Mouse (Mus musculus) lung, postnatal 10 days (tissue): ENCODE measurements at regions not wholly inside any gene's neighbourhood (a gene's known extent, or its start where the extent isn't known, plus 50 kb on each side); places are given as distances from the start of the nearest gene placed in this dataset.

ENCODE experiments used
- DNase-seq: peaks from one replicate; pipeline ENCODE4 v3.0.0; 2021

DNA sequence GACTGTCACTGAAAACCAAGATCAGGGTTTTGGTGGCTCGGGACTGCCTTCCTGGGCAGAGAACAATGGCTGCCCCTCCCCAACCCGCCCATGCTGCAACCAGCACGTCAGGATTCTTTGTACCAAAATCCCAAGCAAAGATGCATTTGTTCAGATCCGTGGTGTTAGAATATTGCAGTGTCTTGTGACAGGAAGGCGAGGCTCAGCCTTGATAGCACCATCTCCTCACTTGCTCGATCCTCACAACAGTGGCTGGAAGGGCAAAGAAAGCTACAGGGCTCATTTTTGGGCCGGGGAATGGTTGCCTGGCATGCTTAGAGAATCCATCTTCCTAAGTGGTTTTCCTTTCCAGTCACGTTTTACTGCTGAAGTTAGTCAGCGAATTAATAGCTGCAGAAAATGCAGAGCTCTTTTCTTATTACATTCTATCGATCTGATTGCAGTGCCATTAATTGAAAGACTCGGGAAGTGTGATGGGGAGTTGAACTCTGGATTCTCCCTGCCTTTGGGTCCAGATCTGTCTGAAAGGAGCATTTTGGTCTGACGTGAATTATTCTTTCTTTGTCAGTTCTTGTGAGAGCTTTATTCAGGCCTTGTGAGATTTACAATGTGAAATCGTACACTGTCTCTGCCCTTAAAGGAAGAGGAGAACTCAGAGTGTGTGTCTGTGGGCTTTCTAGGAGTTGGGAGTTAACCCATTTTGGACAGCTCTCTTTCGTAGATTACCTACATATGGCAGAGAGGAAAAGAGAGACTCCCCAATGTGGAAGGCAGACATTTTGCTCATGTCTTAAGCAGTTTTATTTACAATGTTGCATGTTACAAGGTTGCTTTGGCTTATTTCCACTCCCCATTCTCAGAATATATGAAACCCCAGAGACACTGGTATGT, 213.3 kb upstream of the Ubash3b start:
- no peak for DNase-seq

DNA sequence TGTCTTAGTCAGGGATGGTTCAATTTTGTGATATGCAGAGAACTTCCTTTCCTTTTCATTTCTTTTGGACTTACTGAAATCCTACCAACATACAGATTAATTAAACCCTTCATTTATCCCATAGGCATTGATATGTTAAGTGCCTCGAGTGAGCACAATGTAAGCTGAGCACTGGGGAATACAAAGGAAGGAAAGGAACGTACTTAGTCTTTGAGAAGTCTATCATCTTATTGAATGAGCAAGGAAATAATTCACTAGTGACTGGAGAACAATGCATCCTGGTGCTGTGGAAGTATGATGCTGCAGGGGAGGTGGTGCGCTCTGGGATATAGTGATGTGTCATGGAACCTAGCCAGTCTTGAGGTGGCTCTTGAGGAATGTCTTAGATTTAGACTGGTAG, 204.9 kb upstream of the Ubash3b start:
- no peak for DNase-seq

DNA sequence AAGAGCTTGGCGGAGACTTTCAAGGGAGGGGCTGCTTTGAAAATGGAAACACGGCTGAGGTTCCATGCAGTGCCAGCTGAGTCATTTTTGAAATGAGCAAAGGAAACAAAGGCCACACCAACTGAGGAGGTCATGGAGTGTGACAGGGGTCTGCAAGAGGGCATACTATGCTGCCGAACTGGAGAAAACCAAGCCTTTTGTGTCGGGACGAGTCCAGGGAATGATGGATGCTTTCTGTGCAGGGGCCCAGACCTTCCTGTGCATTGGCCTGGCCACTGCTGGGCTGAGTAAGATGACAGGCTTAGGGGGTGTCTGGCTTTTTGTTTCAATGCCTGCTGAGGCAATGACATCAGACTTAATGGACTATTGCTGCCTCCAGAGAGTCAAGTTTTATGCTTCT, 203.8 kb upstream of the Ubash3b start:
- DNase-seq, result no peak

DNA sequence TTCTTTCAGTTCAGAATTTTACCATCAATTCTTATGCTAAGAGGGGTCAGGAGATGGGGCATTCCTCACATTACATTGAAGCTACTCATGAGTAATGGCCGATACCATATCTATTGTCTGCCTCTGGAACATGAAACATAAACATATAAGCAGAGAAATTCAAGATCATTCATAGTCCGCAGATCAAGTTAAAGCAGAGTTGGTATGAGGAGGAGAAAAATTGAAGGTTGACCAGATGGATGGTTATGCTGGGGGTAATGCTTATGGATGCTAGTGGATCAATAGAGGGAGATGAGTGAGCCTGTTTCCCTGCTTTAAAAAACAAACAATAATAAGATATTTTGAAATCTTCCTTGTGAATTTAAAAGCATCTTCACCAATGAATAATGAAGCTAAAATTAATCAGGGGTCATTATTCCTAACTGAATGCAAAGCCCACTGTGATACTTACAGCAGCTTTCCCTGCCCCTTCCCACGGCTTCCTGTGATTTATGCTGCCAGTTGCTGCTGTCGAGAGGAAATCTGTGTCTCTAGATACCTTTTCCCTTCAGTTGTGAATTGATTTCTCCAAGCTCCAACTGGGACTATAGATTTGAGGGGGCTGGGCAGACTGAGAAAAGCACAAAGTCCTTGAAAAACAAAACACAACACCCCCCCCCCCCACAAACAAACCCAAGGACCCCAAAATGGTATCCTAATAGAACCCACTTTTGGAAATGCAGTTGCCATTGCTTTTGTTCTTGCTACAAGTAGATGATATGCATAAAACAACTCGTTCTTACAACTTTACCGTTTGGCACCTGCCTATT, 203.1 kb upstream of the Ubash3b start:
- DNase-seq, result no peak

DNA sequence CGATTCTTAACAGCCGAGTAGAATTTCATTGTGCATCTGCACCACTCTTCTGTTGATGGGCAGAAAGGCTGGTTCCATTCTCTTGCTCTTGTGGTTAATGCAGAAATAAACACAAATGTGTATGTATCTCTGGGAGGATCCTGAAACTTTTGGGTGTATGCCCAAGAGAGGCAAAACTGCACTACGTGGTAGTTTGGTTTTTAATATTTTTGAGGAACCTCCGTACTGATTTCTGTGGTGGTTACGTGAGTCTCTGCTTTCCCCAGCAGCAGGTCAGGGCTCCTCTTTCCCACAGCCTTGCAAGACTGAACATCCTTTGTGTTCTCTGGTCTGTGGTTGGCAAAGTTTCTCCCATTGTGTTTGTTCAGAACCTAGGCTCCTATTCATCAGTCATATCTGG, 198.9 kb upstream of the Ubash3b start:
- DNase-seq, result peak; percentile 35

DNA sequence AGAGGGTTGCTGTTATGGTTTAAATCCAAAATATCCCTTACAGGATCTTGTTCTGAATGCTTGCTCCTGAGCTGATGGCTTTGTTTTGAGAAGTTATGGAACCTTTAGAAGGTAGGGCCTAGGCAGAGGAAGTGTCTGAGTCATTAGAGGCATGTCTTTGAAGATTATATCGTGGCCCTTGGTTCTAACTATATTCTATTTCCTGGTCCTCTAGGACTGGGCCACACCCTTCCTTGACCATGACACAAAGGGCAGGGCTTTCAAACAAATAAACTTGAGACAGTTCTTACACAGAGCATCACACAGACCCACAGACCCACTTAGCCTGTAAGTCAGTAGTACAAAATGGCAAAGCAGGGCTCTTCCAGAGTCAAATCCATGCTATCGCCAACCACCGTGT, 197.8 kb upstream of the Ubash3b start:
- peak; percentile 26 for DNase-seq

DNA sequence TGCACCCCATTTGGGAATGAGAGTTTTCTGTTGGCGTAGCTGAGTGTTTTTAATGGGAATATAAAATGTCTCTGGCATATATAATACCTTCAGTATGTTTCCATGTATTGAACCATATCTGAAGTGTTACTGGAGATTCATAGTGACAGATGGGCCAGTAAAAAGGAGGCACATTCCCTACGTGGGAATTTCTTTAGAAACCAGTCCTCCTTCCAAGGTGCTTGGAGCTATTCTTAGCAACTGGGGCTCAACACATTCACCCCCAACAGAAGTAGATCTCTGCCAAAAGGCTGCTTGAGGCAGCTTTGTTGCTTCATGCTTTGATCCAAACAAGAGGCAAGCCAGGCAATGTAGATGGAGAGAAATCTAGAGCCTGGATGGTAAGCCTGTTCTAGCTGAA, 183.8 kb upstream of the Ubash3b start:
- no peak for DNase-seq

DNA sequence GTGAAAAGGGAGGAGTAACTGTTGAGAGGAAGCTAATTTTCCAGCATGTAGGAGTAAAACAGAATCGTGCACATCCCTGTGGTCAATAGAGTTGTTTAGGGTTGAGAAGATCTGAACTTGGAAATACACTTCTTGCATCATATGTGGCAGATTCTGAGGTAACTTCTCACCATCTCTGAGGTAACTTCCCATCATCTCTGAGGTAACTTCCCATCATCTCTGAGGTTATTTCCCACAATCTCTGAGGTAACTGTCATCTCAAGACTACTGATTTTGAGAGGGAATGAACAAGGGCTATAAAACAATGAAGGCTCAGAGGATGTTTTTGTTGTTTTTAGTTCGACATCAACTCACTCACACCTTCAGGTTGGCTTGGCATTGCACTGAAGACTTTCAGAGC, 175.9 kb upstream of the Ubash3b start:
- DNase-seq, result no peak

DNA sequence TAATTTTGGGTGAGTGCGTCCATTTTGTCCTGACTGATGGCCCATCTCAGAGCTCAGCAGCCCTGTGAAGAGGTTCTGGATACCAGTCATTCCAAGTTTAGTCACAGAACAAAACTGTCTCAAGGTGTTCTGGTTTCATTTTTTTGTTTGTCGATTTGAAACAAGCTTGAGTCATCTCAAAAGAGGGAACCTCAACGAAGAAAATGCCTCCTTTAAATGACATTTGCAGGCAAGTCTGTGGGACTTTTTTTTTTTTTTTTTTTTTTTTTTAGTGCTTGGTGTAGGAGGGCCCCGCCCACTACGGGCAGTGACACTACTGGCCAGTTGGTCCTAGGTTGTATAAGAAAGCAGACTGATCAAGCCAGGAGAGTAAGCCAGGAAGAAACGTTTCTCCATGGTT, 175.3 kb upstream of the Ubash3b start:
- no peak for DNase-seq

DNA sequence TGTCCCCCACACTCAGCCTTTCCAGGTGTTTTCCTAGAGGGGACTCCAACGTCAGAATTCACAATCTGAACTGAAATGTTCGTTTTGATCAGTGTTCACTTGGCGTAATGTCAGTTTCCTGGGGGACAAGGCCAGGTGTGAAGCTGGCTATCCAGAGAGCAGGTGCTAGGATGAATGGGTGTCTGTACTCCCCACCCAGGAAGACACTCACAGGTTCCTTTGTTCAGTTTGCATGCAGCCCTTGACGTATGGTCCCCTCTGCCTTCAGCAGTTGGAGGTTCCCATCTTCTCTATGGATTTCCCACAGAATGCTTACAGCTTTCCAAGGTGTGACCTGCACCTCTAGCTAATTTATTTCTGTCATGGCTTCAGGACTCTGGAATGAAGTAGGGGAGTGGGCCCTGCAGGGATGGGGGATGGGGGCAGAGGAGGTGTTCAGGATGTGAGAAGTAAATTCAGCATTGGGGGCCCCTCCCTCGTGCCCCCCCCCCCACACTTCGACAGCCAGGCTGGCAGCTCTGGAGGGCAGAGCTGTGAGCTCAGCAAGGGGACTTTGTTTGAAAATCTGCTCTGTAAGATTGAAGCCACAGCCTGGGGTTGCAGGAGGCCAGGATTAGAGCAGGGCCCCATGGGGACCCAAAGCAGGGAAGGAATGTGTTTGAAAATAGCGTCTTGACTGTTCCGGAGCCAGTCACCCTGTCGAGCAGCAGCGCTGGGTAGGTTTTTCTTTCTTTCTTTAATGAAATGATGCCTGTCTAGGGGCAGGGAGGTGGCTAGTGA, 173.2 kb upstream of the Ubash3b start:
- DNase-seq, result no peak

DNA sequence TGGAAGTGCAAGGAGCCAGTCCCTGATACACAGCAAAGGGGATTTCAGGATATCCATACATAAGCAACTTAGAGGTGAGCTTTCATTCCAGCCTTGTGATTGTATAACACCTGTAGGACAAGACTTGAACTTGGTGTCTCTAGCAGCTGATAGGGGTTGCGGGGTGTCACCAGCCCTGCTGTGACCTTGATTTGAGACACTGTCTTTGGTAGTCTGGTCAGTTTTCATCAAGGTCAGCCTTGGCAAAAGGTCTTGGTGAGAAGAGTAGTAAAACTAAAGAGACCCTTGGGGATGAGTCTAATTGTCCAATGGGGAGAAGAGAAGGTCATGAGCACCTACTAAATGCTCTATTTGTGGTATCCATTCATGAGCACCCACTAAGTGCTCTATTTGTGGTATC, 172.0 kb upstream of the Ubash3b start:
- DNase-seq, result no peak

DNA sequence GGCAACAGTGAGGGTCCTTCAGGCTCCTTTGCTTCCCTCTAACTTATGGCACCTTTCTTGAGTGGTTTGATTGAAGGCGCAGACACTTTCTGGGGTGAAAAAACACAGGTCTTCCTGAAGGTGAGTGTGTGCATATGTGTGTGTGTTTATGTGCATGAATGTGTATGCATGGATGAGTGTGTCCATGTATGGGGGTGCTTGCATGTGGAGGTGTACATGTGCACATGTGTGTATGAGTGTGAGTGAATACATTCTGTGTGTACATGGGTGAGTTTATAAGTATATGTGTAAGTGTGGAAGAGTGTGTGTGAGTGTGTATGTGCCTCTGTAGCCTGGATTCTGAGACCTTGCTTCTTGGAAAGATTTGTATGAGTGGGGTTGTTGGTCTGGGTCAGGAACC, 167.5 kb upstream of the Ubash3b start:
- no peak for DNase-seq

DNA sequence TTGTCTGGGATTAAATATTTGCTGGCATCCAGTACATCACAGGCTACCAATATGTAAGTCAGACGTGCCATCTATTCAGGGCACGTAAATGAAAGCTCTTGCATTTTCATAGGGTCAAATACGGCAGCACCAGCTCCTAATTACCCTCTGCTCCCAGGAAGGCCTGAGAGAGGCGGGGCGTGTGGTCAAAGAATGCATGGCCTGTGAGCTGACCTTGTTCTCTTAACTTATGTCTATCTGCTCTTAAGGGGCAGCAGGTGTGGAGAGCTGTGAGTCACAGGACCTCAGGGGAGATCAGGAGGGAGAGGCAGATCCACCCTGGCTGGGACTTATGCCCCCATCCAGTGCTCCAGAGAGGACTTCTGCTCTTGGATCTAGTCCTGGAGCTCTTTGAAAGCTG, 167.0 kb upstream of the Ubash3b start:
- DNase-seq, result no peak

DNA sequence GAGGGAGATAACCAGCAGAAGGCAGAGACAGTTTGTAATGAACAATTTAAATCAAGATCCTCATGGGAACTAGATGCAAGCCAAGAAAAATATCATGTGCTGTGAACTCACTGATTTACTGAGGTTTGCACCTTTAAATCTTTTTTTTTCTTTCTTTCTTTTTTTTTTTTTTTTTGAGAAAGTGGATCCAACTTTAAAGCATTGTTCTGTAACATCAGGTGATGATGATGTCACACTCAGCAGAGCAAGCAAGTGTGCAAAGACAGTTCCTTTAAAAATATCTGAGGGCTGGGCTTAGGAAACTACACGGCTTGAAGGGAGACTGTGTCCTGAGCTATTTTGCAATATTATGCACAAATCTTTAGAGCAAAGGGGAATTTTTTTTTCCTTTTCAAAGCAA, 166.6 kb upstream of the Ubash3b start:
- no peak for DNase-seq

DNA sequence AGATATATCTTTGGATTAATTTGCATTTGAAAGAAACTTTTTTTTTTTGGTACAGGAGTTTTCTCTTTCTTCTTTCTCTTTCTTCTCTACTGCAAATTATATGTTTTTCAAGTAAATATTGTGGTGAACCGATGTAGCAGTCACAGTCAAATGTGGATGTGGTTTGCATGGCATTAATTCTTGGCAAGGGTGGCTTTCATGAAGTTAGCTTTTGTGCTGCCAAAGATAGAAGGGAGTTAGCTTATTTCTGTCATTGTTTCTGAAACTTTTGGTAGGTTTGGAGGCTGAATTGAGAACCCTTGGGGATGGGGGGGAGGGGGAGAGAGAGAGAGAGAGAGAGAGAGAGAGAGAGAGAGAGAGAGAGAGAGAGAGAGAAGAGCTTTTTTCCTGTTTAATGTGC, 166.1 kb upstream of the Ubash3b start:
- no peak for DNase-seq

DNA sequence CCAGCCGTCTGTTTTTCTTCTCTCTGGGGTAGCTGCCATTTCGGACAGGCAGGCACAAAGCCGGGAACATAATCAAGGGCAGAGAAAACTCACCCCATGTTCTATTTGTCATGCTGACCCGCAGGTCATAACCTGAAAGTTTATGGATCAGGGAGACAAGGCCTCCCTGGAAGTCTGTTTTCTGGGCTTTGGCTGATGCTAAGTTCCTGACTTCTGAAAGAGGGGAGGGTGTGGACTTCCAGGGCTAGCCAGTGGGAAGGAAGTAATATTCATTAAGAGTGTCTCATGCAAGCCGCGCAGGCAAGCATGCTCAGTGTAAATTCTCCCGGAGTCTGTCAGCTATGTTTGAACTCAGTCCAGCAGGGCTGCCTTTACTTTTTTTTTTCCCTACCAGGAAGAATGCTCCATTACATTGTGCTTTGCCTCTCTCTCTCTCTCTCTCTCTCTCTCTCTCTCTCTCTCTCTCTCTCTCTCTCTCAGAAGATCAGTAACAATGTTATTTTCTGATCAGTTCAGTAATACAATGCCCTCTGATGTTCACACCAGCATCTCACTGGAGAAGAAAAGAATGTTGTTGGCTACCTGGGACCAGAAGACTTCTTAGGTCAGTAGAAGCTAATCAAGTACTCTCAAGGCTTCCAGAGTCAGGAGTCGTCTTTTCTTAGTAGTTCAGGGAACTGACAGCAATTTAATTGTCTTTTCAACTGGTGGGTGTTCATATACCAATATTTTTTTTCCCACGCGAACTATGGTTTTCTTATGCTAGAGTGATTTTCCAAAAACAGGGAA, 165.5 kb upstream of the Ubash3b start:
- peak; percentile 80 for DNase-seq

DNA sequence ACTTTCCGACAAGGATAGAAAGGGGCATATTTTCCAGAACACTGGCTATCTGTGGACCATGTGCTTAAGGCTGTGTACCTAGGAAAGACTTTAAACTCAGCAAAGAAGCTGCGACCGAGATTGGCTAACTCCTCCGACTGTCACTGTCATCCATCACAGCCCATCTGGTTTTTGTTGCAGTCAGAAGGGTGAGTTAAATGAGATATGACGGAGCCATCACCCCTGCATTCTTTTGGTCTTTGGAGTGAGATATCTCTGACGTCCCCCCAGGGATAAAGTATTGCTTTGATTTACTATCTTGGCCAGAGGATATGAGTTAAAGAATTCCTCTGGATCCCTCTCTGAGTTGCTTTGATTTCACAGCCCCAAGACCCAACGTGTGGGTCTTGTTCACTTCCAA, 160.0 kb upstream of the Ubash3b start:
- no peak for DNase-seq

DNA sequence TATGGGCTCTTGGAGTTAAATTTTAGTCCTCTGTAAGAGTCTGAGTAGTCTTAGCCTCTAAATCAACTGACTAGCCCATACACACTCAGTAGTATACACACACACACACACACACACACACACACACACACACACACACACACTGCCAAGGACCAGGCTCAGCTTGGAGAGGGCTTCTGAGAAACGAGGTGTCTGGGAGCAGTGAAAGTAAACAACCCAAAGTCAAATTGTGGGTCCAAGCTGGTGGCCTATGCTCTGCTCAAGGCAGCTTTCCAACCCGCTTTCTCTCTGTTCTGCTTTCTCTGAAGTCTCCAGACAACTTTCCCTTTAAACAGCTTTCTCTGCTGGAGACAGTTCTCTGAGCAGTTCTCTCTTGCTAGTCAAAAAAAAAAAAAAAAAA, 157.6 kb upstream of the Ubash3b start:
- DNase-seq, result peak; percentile 81

DNA sequence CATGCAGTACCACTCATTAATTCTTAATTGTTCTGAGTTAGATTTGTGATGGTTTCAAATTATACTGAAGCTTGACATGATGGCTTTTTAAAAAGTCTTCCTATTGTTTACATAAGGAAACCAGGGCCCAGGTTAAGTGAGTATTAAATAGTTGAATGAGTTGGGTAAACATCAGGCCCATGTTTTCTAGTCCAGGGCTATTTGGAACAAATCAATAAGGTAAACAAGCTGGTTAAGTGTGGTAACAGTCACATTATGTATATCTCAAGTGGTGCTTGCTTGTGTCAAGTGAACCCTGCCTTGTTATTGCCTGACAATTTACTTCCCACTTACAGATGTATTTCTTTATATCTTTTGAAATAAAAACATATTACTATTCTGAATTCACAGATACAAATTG, 144.7 kb upstream of the Ubash3b start:
- no peak for DNase-seq

DNA sequence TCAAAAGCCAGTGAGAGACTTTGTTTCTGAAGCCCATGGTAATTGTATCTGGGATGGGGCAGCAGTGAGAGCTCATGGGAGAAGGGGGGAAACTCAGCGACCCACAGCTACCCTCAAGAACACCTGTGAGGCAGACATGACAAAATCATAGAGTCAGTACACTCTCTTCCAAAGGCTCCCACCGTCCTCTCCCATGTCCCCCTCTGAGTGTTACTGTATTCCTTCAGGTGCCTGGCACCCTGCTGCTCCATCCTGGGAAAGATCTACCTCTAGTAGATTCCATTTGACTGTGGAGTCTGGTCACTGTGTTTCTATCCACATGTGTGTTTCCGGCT, 142.0 kb upstream of the Ubash3b start:
- no peak for DNase-seq

DNA sequence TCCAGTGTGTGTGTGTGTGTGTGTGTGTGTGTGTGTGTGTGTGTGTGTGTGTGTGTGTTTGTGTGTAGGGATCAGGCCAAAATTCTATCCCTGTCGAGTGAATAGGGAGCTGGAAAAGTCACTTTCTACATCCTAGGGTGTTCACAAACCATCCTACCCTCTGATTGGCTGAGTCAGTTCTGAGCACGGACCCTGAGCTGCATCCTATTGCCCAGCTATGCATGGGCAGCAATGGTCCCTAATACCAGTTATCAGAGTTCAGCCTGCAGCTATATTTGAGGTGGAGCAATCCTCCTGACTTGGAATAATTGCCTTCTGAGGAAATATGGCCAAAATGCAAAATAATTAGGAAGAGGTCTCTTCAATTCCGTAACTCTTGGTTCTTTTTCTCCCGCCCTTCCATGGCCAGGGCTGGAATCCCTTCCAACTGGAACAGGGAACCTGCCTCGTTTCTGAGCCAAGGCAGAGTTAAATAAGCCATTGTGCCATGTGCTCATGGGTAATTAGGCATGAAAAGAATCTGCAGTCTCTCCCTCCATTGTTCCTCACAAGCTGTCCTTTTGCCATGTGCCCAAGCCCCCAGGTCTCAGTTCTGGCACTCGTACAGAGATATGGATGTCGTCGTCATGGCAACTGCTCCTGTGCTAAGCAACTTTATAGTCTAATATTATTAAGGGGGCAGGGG, 141.5 kb upstream of the Ubash3b start:
- DNase-seq, result no peak

DNA sequence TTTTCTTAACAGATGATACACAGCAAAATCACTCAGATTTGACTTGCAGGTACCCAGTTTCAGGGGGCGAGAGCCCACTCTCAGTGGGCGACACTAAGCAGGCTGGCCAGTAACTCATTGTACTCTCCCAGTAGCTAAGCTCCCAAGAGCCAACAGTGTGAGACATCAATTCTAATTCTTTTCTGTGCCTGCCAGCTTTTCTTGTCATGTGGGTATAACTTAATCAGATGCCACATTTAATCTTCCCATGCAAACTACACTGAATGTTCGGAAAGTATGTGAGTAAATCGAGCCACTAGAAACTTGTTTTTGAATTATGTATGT, 124.6 kb upstream of the Ubash3b start:
- DNase-seq, result no peak
